ENCODE assay signal across 26 mouse cellular contexts in genomic region chr10:8853326-8853725, GRCm38 (mm10). TPM values are rescaled to one million over a fixed set of nuclear protein-coding genes. Genes with fewer than 3 reads are reported as not detected.
DNase-seq lines count a peak whose midpoint lies in the region; ATAC-seq and TF ChIP-seq lines count a peak whose summit lies in the region.
"Had no signal": no experiment of that assay in that cellular context is flagged by ENCODE, and none has a peak within 500 bp of the region (broad histone marks: within the 10 kb centered on the region; RNA-seq: fewer than 3 reads in every experiment).

No protein-coding gene starts in this region.

- no peak overlapping the region for H3K9ac ChIP-seq in kidney, embryonic 15.5 days
- H3K9ac ChIP-seq in kidney, embryonic 14.5 days (ENCODE audit: low read depth, low read length) = no peak overlapping the region
- no peak overlapping the region for H3K9ac ChIP-seq in limb, embryonic 14.5 days (ENCODE audit: low read depth, low read length, severe bottlenecking)
- H3K9ac ChIP-seq in hindbrain, embryonic 14.5 days = no peak overlapping the region
- H3K9ac ChIP-seq: embryonic facial prominence, embryonic 12.5 days; forebrain, embryonic 12.5 days; liver, embryonic 15.5 days had no signal

- no peak overlapping the region for H3K27ac ChIP-seq in kidney, embryonic 15.5 days
- no peak overlapping the region for H3K27ac ChIP-seq in kidney, embryonic 14.5 days (ENCODE audit: low read depth, low read length)
- H3K27ac ChIP-seq in limb, embryonic 14.5 days (replicated peaks; ENCODE audit: low read depth, low read length) = no peak overlapping the region
- H3K27ac ChIP-seq in hindbrain, embryonic 14.5 days = no peak overlapping the region
- H3K27ac ChIP-seq: embryonic facial prominence, embryonic 12.5 days; forebrain, embryonic 12.5 days; heart, embryonic 10.5 days; hindbrain, postnatal 0 days; liver, embryonic 15.5 days; macrophage; midbrain, embryonic 10.5 days had no signal

- WGBS in kidney, embryonic 15.5 days = 33% methylated on average over 7 of the region's 7 CpGs
- WGBS in kidney, embryonic 14.5 days = 29% methylated on average over 7 of the region's 7 CpGs
- 17% methylated on average over 7 of the region's 7 CpGs for WGBS in limb, embryonic 14.5 days
- WGBS in hindbrain, embryonic 14.5 days = 79% methylated on average over 7 of the region's 7 CpGs

- H3K4me3 ChIP-seq in kidney, embryonic 15.5 days (replicated peaks) = no peak overlapping the region
- H3K4me3 ChIP-seq in kidney, embryonic 14.5 days (ENCODE audit: low read length) = no peak overlapping the region
- no peak overlapping the region for H3K4me3 ChIP-seq in limb, embryonic 14.5 days (replicated peaks; ENCODE audit: low read length)
- H3K4me3 ChIP-seq in hindbrain, embryonic 14.5 days (replicated peaks; ENCODE audit: low read length) = no peak overlapping the region
- H3K4me3 ChIP-seq: embryonic facial prominence, embryonic 12.5 days; erythroblast, embryonic 14.5 days; forebrain, embryonic 12.5 days; heart, embryonic 10.5 days; liver, embryonic 15.5 days; midbrain, embryonic 10.5 days; myocyte had no signal

- H3K27me3 ChIP-seq in kidney, embryonic 15.5 days = no peaks in the 10 kb centered on the region
- no peaks in the 10 kb centered on the region for H3K27me3 ChIP-seq in kidney, embryonic 14.5 days (ENCODE audit: control insufficient read depth, insufficient read depth, low read length)
- H3K27me3 ChIP-seq in limb, embryonic 14.5 days (ENCODE audit: control insufficient read depth, insufficient read depth, low read length) = no peaks in the 10 kb centered on the region
- H3K27me3 ChIP-seq in hindbrain, embryonic 14.5 days (ENCODE audit: control insufficient read depth, insufficient read depth, low read length) = no peaks in the 10 kb centered on the region
- H3K27me3 ChIP-seq: embryonic facial prominence, embryonic 12.5 days; forebrain, embryonic 12.5 days; liver, embryonic 15.5 days had no signal

- H3K4me2 ChIP-seq in kidney, embryonic 15.5 days = no peak overlapping the region
- no peak overlapping the region for H3K4me2 ChIP-seq in kidney, embryonic 14.5 days (replicated peaks; ENCODE audit: low read depth, low read length)
- H3K4me2 ChIP-seq in limb, embryonic 14.5 days (replicated peaks; ENCODE audit: low read depth, low read length, severe bottlenecking) = no peak overlapping the region
- H3K4me2 ChIP-seq in hindbrain, embryonic 14.5 days (replicated peaks) = no peak overlapping the region
- H3K4me2 ChIP-seq: embryonic facial prominence, embryonic 12.5 days; forebrain, embryonic 12.5 days; liver, embryonic 15.5 days had no signal

- no peak for TF ChIP-seq POLR2A in limb, embryonic 14.5 days (IDR thresholded peaks at IDR 0.05; ENCODE audit: borderline replicate concordance, extremely low read depth, insufficient read depth, insufficient read length)

- peak; percentile 40; the same call in 1 of the 2 replicates for ATAC-seq in kidney, embryonic 15.5 days (replicated peaks; ENCODE audit: low FRiP score)
- ATAC-seq in kidney, embryonic 14.5 days (ENCODE audit: low FRiP score, low TSS enrichment) = no peak
- ATAC-seq in limb, embryonic 14.5 days (ENCODE audit: low FRiP score, low read depth) = peak; percentile 67
- no peak for ATAC-seq in hindbrain, embryonic 14.5 days (ENCODE audit: low FRiP score)
- ATAC-seq: hindbrain, postnatal 0 days; midbrain, embryonic 16.5 days had no signal

- H3K4me1 ChIP-seq in kidney, embryonic 15.5 days = peaks cover 12% of the 10 kb centered on the region; the same call in 1 of the 2 replicates
- H3K4me1 ChIP-seq in kidney, embryonic 14.5 days (ENCODE audit: control insufficient read depth, insufficient read depth, low read length) = peaks cover 5% of the 10 kb centered on the region; the same call in 1 of the 2 replicates
- peaks cover 16% of the 10 kb centered on the region for H3K4me1 ChIP-seq in limb, embryonic 14.5 days (ENCODE audit: control insufficient read depth, insufficient read depth, low read length)
- no peaks in the 10 kb centered on the region; the same call in 1 of the 2 replicates for H3K4me1 ChIP-seq in hindbrain, embryonic 14.5 days (replicated peaks; ENCODE audit: control insufficient read depth, insufficient read depth, low read length)
- H3K4me1 ChIP-seq: forebrain, embryonic 12.5 days; liver, embryonic 15.5 days; midbrain, embryonic 10.5 days had no signal

- H3K36me3 ChIP-seq in kidney, embryonic 15.5 days = 0 out of 2 replicates have a peak, but pooled peaks cover 7% of the 10 kb centered on the region
- 0 out of 2 replicates have a peak, but pooled peaks cover 3% of the 10 kb centered on the region for H3K36me3 ChIP-seq in kidney, embryonic 14.5 days (ENCODE audit: control insufficient read depth, insufficient read depth, low read length)
- peaks cover 3% of the 10 kb centered on the region; the same call in 1 of the 2 replicates for H3K36me3 ChIP-seq in limb, embryonic 14.5 days (ENCODE audit: control insufficient read depth, insufficient read depth, low read length)
- no peaks in the 10 kb centered on the region for H3K36me3 ChIP-seq in hindbrain, embryonic 14.5 days (replicated peaks; ENCODE audit: control insufficient read depth, insufficient read depth)
- H3K36me3 ChIP-seq: embryonic facial prominence, embryonic 12.5 days; heart, embryonic 10.5 days; liver, embryonic 15.5 days had no signal

- H3K9me3 ChIP-seq in kidney, embryonic 15.5 days (replicated peaks) = no peaks in the 10 kb centered on the region
- H3K9me3 ChIP-seq in kidney, embryonic 14.5 days (ENCODE audit: control insufficient read depth, low read length) = no peaks in the 10 kb centered on the region
- no peaks in the 10 kb centered on the region for H3K9me3 ChIP-seq in limb, embryonic 14.5 days (ENCODE audit: control insufficient read depth, low read length)
- H3K9me3 ChIP-seq in hindbrain, embryonic 14.5 days (ENCODE audit: control insufficient read depth, low read length) = no peaks in the 10 kb centered on the region
- H3K9me3 ChIP-seq: embryonic facial prominence, embryonic 12.5 days; forebrain, embryonic 12.5 days; heart, embryonic 10.5 days; liver, embryonic 15.5 days; midbrain, embryonic 10.5 days had no signal

- DNase-seq in embryo, embryonic 11 days = peak; percentile 73
- peak; percentile 89 for DNase-seq in forelimb bud, embryonic 11.5 days (ENCODE audit: low read depth, low spot score)
- peak; percentile 39 for DNase-seq in limb, embryonic 14.5 days (ENCODE audit: low spot score)
- DNase-seq in hindbrain, embryonic 14.5 days (ENCODE audit: low spot score) = no peak
- DNase-seq in B cell, adult 2 months = no peak
- DNase-seq in ovary, adult 18-20 months (ENCODE audit: low spot score) = no peak
- DNase-seq: cerebellum, adult 11 months; cerebellum, postnatal 10 days; kidney, adult 11 months; kidney, postnatal 14 days; liver; retina, postnatal 1 day; thymus, adult 18-20 months; thymus, postnatal 36 days had no signal

RNA-seq across cellular contexts. Expression of gene Sash1, which starts 32.5 kb away (rescaled TPM):
- polyA plus RNA-seq in kidney, embryonic 15.5 days (2015; fragmentation: Nextera tagmentation; extraction: Ambion mirVana) = 5.1 and 5.7 TPM in 2 replicates
- 5.5 and 6.5 TPM in 2 replicates for polyA plus RNA-seq in kidney, embryonic 14.5 days (2014; fragmentation: Nextera tagmentation; extraction: Ambion mirVana)
- polyA plus RNA-seq in limb, embryonic 14.5 days (2012; rRNA removed) = 21.5 and 21.7 TPM in 2 replicates
- 8.1 and 8.8 TPM in 2 replicates for polyA plus RNA-seq in limb, embryonic 14.5 days (2014; fragmentation: Nextera tagmentation; extraction: Ambion mirVana)
- polyA plus RNA-seq in hindbrain, embryonic 14.5 days (2014; fragmentation: Nextera tagmentation; extraction: Ambion mirVana) = 4.0 and 5.3 TPM in 2 replicates

Comparison
In these comparisons a context has a peak if more than half of its experiments do, and no peak if none do; other contexts are left out.
1. ATAC-seq: peak in kidney, embryonic 15.5 days (single experiment) and limb, embryonic 14.5 days (single experiment); none in kidney, embryonic 14.5 days (single experiment) and hindbrain, embryonic 14.5 days (single experiment).
2. DNase-seq: peak in embryo, embryonic 11 days (single experiment), forelimb bud, embryonic 11.5 days (single experiment) and limb, embryonic 14.5 days (single experiment); none in hindbrain, embryonic 14.5 days (single experiment), B cell, adult 2 months (0 of 2) and ovary, adult 18-20 months (single experiment).